Mouse (Mus musculus) skeletal muscle tissue, adult 2 months (tissue): Measurements from ENCODE around the gene Nelfe.
"Not testable (repeated sequence)": the region's sequence is repeated elsewhere in the genome, so short reads cannot be mapped to it uniquely, and the experiment has no call there.

Experiments
- DNase-seq: peaks from one replicate; pipeline ENCODE4 v3.0.0-alpha.2; 2012; ENCODE audit warnings: low read depth, low spot score

Gene Nelfe

DNA sequence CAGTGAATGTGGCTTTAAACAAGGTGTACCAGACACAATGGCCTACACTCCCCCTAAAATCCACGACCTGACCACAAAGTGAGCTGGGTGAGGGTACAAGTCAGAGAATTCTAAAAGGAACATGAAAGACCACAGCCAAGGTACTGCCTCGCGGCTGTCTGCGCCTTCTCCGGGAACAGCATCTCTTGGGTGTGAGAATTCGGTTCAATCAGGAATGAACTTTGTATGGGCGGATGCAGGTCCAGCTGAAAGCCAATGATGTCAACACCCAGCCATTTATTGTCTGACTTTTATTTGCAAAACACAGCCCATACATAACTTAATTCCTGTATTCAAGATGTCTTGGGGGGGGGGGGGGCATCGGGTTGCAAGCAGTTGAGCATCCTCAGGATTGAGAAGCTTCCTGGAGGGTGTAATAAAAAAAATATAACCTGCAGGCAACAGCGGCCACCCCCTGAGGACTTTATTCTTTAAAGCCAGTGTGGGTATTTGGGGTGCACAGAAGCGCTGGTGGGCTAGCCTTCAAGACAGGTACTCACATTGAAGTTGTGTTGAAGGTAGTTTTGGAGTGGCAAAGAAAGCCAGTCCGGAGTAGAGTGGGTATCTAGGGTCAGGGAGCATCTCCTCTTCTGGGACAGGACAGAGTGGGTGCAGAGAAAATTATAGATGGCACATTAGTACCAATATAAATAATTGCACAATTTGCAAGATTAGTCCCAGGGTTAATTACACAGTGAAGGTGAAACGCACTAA, 43.1 kb downstream of the Nelfe start:
- DNase-seq, result no peak

DNA sequence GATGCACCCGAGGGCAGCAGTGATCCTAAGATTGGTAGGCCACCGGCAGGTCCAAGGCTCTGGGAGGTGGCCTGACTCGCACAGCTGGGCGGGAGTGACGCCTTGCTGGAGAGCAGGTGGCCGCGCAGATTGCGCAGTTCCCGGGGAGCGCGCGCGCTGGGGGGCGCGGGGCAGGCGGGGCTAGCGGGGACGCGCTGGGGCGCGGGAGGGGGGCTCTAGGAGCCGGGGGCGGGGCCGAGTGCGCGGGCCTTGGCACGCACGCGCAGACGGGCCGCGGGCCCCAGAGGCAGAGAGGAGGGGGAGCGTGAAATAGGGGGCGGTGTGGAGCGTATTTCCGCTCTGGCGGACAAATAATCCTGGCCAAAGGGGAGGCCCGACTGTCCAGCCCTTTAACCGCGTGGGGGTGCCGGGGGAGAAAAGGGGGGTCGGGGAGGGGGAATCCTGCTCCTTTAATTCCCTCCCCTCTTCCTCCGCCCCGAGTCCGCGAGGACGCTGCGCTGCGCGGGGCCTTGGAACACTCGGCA, 43.9 kb downstream of the Nelfe start:
- DNase-seq, result peak; percentile 95

DNA sequence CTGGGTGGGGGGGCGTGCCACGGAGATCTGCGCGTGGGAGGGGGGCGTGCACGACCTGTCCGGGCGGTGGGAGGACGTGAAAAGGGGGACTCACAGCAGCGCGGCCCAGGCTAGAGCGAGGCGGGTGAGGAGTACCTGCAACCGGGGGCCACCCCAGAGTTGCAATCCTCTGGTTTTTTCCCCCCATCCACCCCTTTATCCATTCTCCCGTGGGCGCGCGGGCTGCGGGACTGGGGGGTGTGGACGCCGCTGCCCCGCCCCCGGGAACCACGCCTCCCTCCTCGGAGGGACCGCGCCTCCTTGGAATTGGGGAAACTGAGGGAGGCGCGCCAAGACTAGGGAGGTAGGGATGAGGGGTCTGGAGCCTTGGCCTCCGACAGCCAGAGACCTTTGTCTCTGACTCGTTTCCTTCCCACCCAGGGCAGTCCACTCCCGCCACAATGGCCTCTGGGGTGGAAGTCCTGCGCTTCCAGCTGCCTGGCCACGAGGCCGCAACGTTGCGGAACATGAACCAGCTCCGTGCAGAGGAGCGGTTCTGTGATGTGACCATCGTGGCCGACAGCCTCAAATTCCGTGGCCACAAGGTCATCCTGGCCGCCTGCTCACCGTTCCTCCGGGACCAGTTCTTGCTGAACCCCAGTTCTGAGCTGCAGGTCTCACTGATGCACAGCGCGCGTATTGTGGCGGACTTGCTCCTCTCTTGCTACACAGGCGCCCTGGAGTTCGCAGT, 44.8 kb downstream of the Nelfe start:
- no peak for DNase-seq

DNA sequence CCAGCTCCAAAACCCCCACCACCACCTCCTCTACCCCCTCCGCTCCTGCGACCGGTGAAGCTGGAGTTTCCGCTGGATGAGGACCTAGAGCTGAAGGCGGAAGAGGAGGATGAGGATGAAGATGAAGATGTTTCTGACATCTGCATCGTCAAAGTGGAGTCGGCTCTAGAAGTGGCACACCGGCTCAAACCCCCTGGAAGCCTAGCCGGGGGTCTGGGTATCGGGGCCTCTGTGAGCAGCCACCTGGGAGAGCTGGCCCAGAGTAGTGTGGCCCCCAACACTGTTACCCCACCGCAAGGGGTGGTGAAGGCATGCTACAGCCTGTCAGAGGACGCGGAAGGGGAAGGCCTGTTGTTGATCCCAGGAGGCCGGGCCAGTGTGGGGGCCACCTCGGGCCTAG, 45.5 kb downstream of the Nelfe start:
- DNase-seq, result no peak

DNA sequence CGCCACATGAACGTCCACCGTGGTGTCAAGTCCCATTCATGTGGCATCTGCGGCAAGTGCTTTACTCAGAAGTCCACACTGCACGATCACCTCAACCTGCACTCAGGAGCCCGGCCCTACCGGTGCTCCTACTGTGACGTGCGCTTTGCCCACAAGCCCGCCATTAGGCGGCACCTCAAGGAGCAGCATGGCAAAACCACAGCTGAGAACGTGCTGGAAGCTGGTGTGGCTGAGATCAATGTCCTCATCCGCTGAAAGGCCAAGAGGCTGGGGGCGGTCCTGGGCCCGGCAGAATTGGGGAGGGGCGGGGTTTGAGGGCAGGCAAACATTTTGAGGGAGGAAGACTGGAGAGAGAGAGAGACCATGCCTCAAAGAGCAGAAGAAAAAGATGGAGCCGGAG, 46.2 kb downstream of the Nelfe start:
- no peak for DNase-seq

DNA sequence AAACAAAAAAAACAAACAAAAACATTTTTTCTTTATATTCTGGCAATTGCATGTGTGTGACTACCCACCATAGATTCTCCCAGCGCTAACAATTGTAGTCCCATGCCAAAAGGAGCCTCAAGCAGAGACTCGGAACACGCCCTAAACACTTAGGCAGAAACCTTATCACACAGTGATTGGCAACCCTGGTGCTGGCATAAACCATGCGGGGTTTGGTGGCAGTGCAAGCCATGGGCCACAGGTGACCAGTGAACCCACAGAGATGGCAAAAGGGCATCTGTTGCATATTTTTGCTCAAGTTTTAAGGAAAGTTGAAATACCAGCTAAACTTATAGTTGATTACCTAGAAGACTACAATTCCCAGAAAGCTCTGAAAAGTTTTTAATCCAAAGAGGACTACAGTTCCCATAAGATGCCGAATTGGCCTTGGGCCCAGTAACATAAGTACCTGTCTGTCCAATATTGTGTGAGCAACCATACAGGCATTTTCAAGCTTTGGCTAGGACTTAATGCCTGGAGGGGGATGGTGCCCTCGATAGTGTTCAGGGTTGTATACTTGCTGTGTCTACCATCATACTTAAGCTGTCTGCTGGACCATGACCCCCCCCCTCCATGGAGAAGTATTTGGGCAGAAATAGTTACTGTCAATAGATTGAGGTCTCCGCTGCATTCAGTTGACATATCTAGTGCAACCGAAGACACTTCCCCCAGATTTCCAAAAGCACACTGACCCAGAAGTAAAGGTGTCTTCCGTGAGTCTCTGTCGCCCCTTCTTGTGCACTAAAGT, 47.4 kb downstream of the Nelfe start:
- DNase-seq, result no peak

DNA sequence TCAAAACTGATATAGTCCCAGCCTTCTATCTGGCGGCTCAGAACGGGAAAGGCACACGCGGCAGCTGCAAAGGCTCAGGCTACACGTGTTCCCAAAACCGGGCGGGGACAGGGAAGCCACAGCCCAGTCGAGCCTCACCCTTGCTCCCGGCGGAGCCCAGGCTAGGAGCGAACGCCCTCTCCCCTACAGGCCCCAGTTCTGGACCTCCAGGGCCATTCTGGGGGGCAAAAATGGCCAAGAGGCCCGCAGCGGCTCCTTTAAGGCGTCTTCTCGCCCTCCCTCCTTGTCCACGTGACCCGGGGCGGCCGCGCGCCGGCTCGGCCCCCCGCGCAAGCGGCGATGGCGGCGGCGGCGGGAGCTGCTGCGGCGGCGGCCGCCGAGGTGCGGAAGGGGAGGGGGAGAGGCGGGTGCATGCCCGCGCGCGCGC, 48.0 kb downstream of the Nelfe start, which contains the start of the genes C2 and Ehmt2:
Gene C2, minus strand, starts transcription at position 106 of the 427 bp plus-strand sequence.
Gene Ehmt2, plus strand, starts transcription at position 310 of the 427 bp plus-strand sequence.
- DNase-seq, result peak; percentile 62

DNA sequence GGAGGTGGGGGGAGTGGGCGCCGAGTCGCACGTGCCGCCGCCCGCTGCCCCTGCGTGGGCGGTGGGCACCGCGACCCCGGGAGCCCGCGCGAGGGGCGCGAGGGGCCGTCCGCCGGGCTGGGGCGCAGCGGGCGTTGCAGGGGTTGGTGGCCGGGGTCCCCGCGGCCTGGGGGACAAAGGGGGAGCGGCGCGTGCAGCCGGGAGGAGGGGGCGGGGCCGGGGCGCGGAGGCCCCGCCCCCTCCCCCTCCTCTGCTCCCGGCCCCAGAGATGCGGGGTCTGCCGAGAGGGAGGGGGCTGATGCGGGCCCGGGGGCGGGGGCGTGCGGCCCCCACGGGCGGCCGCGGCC, 48.5 kb downstream of the Nelfe start:
- DNase-seq, result no peak

DNA sequence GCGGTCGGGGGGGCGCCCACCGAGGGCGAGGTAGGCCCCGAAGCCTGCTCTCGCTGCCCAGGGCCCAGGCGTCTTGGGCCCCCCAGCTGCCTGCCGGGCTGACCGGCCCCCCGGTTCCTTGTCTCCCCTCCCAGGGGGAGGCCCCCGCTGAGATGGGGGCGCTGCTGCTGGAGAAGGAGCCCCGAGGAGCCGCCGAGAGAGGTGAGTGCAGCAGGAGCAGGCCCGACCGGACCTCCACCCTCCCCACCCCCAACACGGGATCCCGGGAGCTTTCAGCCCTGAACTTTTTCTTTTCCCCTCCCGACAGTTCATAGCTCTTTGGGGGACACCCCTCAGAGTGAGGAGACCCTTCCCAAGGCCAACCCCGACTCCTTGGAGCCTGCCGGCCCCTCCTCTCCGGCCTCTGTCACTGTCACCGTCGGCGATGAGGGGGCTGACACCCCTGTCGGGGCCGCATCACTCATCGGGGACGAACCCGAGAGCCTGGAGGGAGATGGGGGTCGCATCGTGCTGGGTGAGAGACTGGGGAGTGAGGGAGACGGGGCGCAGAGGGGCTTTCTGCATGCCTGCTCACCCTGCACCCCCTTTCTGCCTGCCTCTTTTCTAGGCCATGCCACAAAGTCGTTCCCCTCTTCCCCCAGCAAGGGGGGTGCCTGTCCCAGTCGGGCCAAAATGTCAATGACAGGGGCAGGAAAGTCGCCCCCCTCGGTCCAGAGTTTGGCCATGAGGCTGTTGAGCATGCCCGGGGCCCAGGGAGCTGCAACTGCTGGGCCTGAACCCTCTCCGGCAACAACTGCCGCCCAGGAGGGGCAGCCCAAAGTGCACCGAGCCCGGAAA, 49.1 kb downstream of the Nelfe start:
- no peak for DNase-seq

DNA sequence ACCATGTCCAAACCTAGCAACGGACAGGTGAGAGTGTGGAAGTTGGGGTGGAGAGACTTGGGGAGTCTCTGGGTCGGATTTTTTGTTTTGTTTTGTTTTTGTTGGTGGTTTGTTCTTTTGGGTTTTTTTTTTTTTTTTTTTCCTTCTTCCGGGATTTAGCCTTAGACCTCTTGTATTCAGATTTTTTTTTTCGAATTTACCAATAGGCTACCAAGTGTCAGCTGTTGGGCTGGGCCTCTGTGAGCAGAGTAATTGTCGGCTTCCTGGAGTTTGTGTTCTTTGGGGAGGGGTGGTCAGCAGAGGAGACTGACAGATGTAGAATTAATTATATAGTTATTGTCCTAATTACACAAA, 49.7 kb downstream of the Nelfe start:
- DNase-seq, result no peak

DNA sequence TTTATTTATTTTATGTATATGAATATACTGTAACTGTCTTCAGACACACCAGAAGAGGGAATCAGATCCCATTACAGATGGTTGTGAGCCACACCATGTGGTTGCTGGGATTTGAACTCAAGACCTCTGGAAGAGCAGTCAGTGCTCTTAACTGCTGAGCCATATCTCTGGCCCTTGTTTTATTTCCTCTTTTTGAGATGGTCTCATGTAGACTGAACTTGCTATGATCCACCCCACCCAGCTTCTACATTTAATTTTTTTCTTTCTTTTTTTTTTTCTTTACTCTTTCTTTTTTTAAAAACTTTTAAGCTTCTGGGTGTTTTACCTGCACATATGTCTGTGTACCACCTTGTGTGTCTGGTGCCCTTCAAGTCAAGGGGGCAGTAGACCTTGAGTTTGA, 50.6 kb downstream of the Nelfe start:
- DNase-seq, result not testable (repeated sequence)

DNA sequence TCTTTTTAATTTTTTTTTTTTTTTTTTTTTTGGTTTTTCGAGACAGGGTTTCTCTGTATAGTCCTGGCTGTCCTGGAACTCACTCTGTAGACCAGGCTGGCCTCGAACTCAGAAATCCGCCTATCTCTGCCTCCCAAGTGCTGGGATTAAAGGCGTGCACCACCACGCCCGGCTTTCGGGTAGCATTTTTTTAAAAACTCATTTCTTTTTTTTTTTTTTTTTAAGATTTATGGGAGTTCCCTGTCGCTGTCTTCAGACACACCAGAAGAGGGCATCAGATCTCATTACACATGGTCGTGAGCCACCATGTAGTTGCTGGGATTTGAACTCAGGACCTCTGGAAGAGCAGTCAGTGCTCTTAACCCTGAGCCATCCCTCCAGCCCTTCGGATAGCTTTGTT, 51.8 kb downstream of the Nelfe start:
- DNase-seq, result not testable (repeated sequence)

DNA sequence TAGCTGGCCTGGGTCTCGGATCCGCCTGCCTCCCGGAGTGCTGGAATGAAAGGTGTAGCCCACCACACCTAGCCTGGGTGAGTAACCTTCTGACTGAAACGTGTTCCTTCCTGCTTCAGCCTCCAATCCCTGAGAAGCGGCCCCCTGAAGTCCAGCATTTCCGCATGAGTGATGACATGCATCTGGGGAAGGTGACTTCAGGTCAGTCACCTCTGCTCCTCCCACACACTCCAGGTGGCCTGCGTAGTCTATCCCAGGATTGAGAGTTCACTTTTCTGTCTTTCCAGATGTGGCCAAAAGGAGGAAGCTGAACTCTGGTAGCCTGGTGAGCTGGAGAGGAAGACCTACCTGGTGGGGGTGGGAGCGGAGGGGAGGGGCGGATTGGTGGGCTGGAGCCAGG, 52.7 kb downstream of the Nelfe start:
- DNase-seq, result no peak
